Mouse (Mus musculus) layer of hippocampus, adult 8-10 months (tissue): ENCODE measurements at regions not wholly inside any gene's neighbourhood (a gene's known extent, or its start where the extent isn't known, plus 50 kb on each side); places are given as distances from the start of the nearest gene placed in this dataset.

Experiments
- DNase-seq, 2 experiments: peaks; one replicate each; pipeline ENCODE4 v3.0.0; 2022; ENCODE audit warnings: low spot score in 2 of 2

GRCm38 (mm10) chr10:42068497-42068896, 50.3 kb upstream of the Armc2 start:
- DNase-seq = no peak
